Mouse (Mus musculus) stomach, postnatal 0 days (tissue): ENCODE results near the gene Tcaim.

Experiments used
- CTCF ChIP-seq: IDR thresholded peaks from 2 replicates; pipeline ENCODE4 v1.5.1; 2016; ENCODE audit warnings: antibody characterized with exemption, low read depth, mild to moderate bottlenecking, moderate library complexity
- EP300 ChIP-seq: optimal IDR thresholded peaks from 2 replicates; pipeline ENCODE3; 2016; ENCODE audit warnings: antibody characterized with exemption

DNA sequence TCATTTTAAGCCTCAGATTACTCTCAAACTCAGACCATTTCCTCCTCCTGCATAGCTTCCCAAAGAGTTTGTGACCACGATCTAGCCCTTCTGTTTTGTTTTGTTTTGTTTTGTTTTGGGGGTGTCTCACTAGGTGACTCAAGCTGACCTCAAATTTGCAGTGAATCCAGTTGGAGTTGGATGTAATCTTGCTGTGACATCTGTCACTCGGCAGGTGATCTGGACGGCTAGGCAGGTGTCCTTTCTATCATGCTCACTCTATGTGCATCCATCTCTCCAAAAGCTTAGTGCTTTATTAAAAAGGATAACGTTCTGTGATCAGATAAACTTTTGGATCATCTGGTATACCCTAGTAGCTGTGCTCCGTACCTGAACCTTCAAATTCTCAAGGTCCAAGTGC, 7.0 kb downstream of the Tcaim start:
- no peak for TF ChIP-seq CTCF
- TF ChIP-seq EP300, result no peak
